Mouse (Mus musculus): ENCODE measurements around the gene Atp10a. TPM values are rescaled to one million over a fixed set of nuclear protein-coding genes. Genes with fewer than 3 reads are reported as not detected.

Atp10a gene
- polyA plus RNA-seq, 1 experiment = 6.2 TPM

GRCm38 (mm10) chr7:58710312-58710711 is 54.3 kb downstream of the Atp10a start:
- H3K4me3 ChIP-seq (replicated peaks; ENCODE audit: insufficient read depth, low read depth, low read length) = no peak overlapping the region
- 67% methylated on average over 1 of the region's 1 CpGs for WGBS
- TF ChIP-seq POLR2A (IDR thresholded peaks at IDR 0.05; ENCODE audit: borderline replicate concordance, insufficient read depth, low read length) (no peak), CTCF (IDR thresholded peaks at IDR 0.05; ENCODE audit: borderline replicate concordance, insufficient read depth, low read depth, low read length) (no peak)
- no peaks in the 10 kb centered on the region for H3K4me1 ChIP-seq (ENCODE audit: control insufficient read depth, insufficient read depth, low read length)
- no peaks in the 10 kb centered on the region for H3K27me3 ChIP-seq (ENCODE audit: control insufficient read depth, insufficient read depth, low read length)
- no peak overlapping the region for H3K27ac ChIP-seq (ENCODE audit: insufficient read depth, low read length)
- no peak for DNase-seq

GRCm38 (mm10) chr7:58711811-58712210 is 55.8 kb downstream of the Atp10a start:
- 88% methylated on average over 7 of the region's 7 CpGs for WGBS

GRCm38 (mm10) chr7:58715576-58716144 is 59.7 kb downstream of the Atp10a start:
- no peaks in the 10 kb centered on the region for H3K27me3 ChIP-seq (ENCODE audit: control insufficient read depth, insufficient read depth, low read length)
- no peaks in the 10 kb centered on the region for H3K4me1 ChIP-seq (ENCODE audit: control insufficient read depth, insufficient read depth, low read length)
- H3K27ac ChIP-seq (ENCODE audit: insufficient read depth, low read length) = no peak overlapping the region
- DNase-seq = no peak
- H3K4me3 ChIP-seq (replicated peaks; ENCODE audit: insufficient read depth, low read depth, low read length) = no peak overlapping the region
- WGBS = 78% methylated on average over 1 of the region's 1 CpGs
- TF ChIP-seq POLR2A (IDR thresholded peaks at IDR 0.05; ENCODE audit: borderline replicate concordance, insufficient read depth, low read length) = no peak
- TF ChIP-seq CTCF (IDR thresholded peaks at IDR 0.05; ENCODE audit: borderline replicate concordance, insufficient read depth, low read depth, low read length) = no peak

More at GRCm38 (mm10) chr7:58711811-58712210, 55.8 kb downstream of the Atp10a start:
- TF ChIP-seq CTCF (IDR thresholded peaks at IDR 0.05; ENCODE audit: borderline replicate concordance, insufficient read depth, low read depth, low read length) (no peak), POLR2A (IDR thresholded peaks at IDR 0.05; ENCODE audit: borderline replicate concordance, insufficient read depth, low read length) (no peak)
- Histone ChIP-seq H3K4me3 (replicated peaks; ENCODE audit: insufficient read depth, low read depth, low read length) (no peak overlapping the region), H3K4me1 (ENCODE audit: control insufficient read depth, insufficient read depth, low read length) (no peaks in the 10 kb centered on the region), H3K27ac (ENCODE audit: insufficient read depth, low read length) (no peak overlapping the region), H3K27me3 (ENCODE audit: control insufficient read depth, insufficient read depth, low read length) (no peaks in the 10 kb centered on the region)
- DNase-seq = no peak

GRCm38 (mm10) chr7:58716626-58717025 is 60.7 kb downstream of the Atp10a start:
- H3K4me3 ChIP-seq (replicated peaks; ENCODE audit: insufficient read depth, low read depth, low read length) = no peak overlapping the region
- TF ChIP-seq POLR2A (IDR thresholded peaks at IDR 0.05; ENCODE audit: borderline replicate concordance, insufficient read depth, low read length) (no peak), CTCF (IDR thresholded peaks at IDR 0.05; ENCODE audit: borderline replicate concordance, insufficient read depth, low read depth, low read length) (no peak)
- H3K27me3 ChIP-seq (ENCODE audit: control insufficient read depth, insufficient read depth, low read length) = no peaks in the 10 kb centered on the region
- 93% methylated on average over 3 of the region's 3 CpGs for WGBS
- no peak overlapping the region for H3K27ac ChIP-seq (ENCODE audit: insufficient read depth, low read length)
- H3K4me1 ChIP-seq (ENCODE audit: control insufficient read depth, insufficient read depth, low read length) = no peaks in the 10 kb centered on the region
- no peak for DNase-seq

- no peak for DNase-seq
Observed at GRCm38 (mm10) chr7:58718556-58718955, 62.6 kb downstream of the Atp10a start.

GRCm38 (mm10) chr7:58719218-58719938 is 63.4 kb downstream of the Atp10a start:
- H3K27ac ChIP-seq (ENCODE audit: insufficient read depth, low read length) = no peak overlapping the region
- H3K4me3 ChIP-seq (replicated peaks; ENCODE audit: insufficient read depth, low read depth, low read length) = no peak overlapping the region
- no peaks in the 10 kb centered on the region for H3K4me1 ChIP-seq (ENCODE audit: control insufficient read depth, insufficient read depth, low read length)
- H3K27me3 ChIP-seq (ENCODE audit: control insufficient read depth, insufficient read depth, low read length) = no peaks in the 10 kb centered on the region
- WGBS = 64% methylated on average over 4 of the region's 4 CpGs
- no peak for TF ChIP-seq CTCF (IDR thresholded peaks at IDR 0.05; ENCODE audit: borderline replicate concordance, insufficient read depth, low read depth, low read length)
- no peak for TF ChIP-seq POLR2A (IDR thresholded peaks at IDR 0.05; ENCODE audit: borderline replicate concordance, insufficient read depth, low read length)
- no peak for DNase-seq

More at GRCm38 (mm10) chr7:58718556-58718955, 62.6 kb downstream of the Atp10a start:
- Histone ChIP-seq H3K27ac (ENCODE audit: insufficient read depth, low read length) (no peak overlapping the region), H3K4me1 (ENCODE audit: control insufficient read depth, insufficient read depth, low read length) (no peaks in the 10 kb centered on the region), H3K27me3 (ENCODE audit: control insufficient read depth, insufficient read depth, low read length) (no peaks in the 10 kb centered on the region), H3K4me3 (replicated peaks; ENCODE audit: insufficient read depth, low read depth, low read length) (no peak overlapping the region)
- no peak for TF ChIP-seq POLR2A (IDR thresholded peaks at IDR 0.05; ENCODE audit: borderline replicate concordance, insufficient read depth, low read length)
- TF ChIP-seq CTCF (IDR thresholded peaks at IDR 0.05; ENCODE audit: borderline replicate concordance, insufficient read depth, low read depth, low read length) = no peak
- WGBS = 63% methylated on average over 2 of the region's 2 CpGs

GRCm38 (mm10) chr7:58722250-58722649 is 66.3 kb downstream of the Atp10a start:
- Histone ChIP-seq H3K27me3 (ENCODE audit: control insufficient read depth, insufficient read depth, low read length) (no peaks in the 10 kb centered on the region), H3K4me1 (ENCODE audit: control insufficient read depth, insufficient read depth, low read length) (no peaks in the 10 kb centered on the region), H3K27ac (ENCODE audit: insufficient read depth, low read length) (no peak overlapping the region), H3K4me3 (replicated peaks; ENCODE audit: insufficient read depth, low read depth, low read length) (no peak overlapping the region)
- TF ChIP-seq POLR2A (IDR thresholded peaks at IDR 0.05; ENCODE audit: borderline replicate concordance, insufficient read depth, low read length) (no peak), CTCF (IDR thresholded peaks at IDR 0.05; ENCODE audit: borderline replicate concordance, insufficient read depth, low read depth, low read length) (no peak)
- DNase-seq = no peak
- WGBS = 79% methylated on average over 1 of the region's 1 CpGs

- DNase-seq = peak; percentile 35 to 69
- no peak for TF ChIP-seq CTCF (IDR thresholded peaks at IDR 0.05; ENCODE audit: borderline replicate concordance, insufficient read depth, low read depth, low read length)
- no peak for TF ChIP-seq POLR2A (IDR thresholded peaks at IDR 0.05; ENCODE audit: borderline replicate concordance, insufficient read depth, low read length)
- Histone ChIP-seq H3K4me1 (ENCODE audit: control insufficient read depth, insufficient read depth, low read length) (no peaks in the 10 kb centered on the region), H3K4me3 (replicated peaks; ENCODE audit: insufficient read depth, low read depth, low read length) (no peak overlapping the region), H3K27me3 (ENCODE audit: control insufficient read depth, insufficient read depth, low read length) (no peaks in the 10 kb centered on the region), H3K27ac (ENCODE audit: insufficient read depth, low read length) (no peak overlapping the region)
- WGBS = 8% methylated on average over 8 of the region's 8 CpGs
Observed at GRCm38 (mm10) chr7:58730201-58730600, 74.2 kb downstream of the Atp10a start.

Measured in cerebellum, adult 2 months (tissue).